Mouse (Mus musculus) CD4-positive, CD25-positive, alpha-beta regulatory T cell, adult 9 weeks (primary cell): ENCODE measurements around the gene Ogfod3. TPM values are rescaled to one million over a fixed set of nuclear protein-coding genes. Genes with fewer than 3 reads are reported as not detected.

ENCODE experiments used
- polyA plus RNA-seq: library from polyadenylated mRNA; unstranded; fragments of 100-300 nt; shearing (Covaris generic); gene quantifications from one replicate; pipeline ENCODE4 v1.2.1, GENCODE M21; 2017

The Ogfod3 gene
- 9.8 TPM for polyA plus RNA-seq

GRCm38 (mm10) chr11:121204161-121205006, at the start of gene Ogfod3, which contains the start of gene Hexdc:
Ogfod3 (minus strand) TSS chr11:121204711.
Hexdc (plus strand) TSS chr11:121204433.

GRCm38 (mm10) chr11:121236564-121237344, 32.2 kb upstream of the Ogfod3 start, which contains the start of gene Narf:
Narf (plus strand) TSS chr11:121237253.

GRCm38 (mm10) chr11:121229018-121229439, 24.5 kb upstream of the Ogfod3 start, which contains the start of gene Cybc1:
Cybc1 (minus strand) TSS chr11:121229322.

GRCm38 (mm10) chr11:121159971-121160370, 44.5 kb downstream of the Ogfod3 start, which contains the start of gene Uts2r:
Uts2r (plus strand) TSS chr11:121160271.

GRCm38 (mm10) chr11:121145865-121146264, 58.6 kb downstream of the Ogfod3 start, which contains the start of gene Tex19.1:
Tex19.1 (plus strand) TSS chr11:121146143.

Other genes with a start within 250 kb of the Ogfod3 start
- gene Csnk1d, start 213.4 kb downstream of the Ogfod3 start, polyA plus RNA-seq: 103 TPM
- 73.1 TPM for gene Cd7, start 165.3 kb downstream of the Ogfod3 start, polyA plus RNA-seq
- gene Sectm1b, start 141.1 kb downstream of the Ogfod3 start, polyA plus RNA-seq: not detected
- gene Sectm1a, start 123.5 kb downstream of the Ogfod3 start, polyA plus RNA-seq: not detected
- not detected for gene Tex19.2, start 86.0 kb downstream of the Ogfod3 start, polyA plus RNA-seq
- gene Tex19.1, start 58.6 kb downstream of the Ogfod3 start, polyA plus RNA-seq: not detected
- gene Uts2r, start 44.4 kb downstream of the Ogfod3 start, polyA plus RNA-seq: not detected
- gene Hexdc, start 278 bp downstream of the Ogfod3 start, polyA plus RNA-seq: 2.6 TPM
- 132 TPM for gene Cybc1, start 24.6 kb upstream of the Ogfod3 start, polyA plus RNA-seq
- gene Narf, start 32.5 kb upstream of the Ogfod3 start, polyA plus RNA-seq: 40.3 TPM
- 2.3 TPM for gene Foxk2, start 55.3 kb upstream of the Ogfod3 start, polyA plus RNA-seq
- 55.0 TPM for gene Wdr45b, start 149.7 kb upstream of the Ogfod3 start, polyA plus RNA-seq
- not detected for gene Rab40b, start 183.5 kb upstream of the Ogfod3 start, polyA plus RNA-seq
- gene Fn3krp, start 216.7 kb upstream of the Ogfod3 start, polyA plus RNA-seq: 0.89 TPM
- 0.50 TPM for gene Fn3k, start 230.2 kb upstream of the Ogfod3 start, polyA plus RNA-seq
- gene Tbcd, start 247.2 kb upstream of the Ogfod3 start, polyA plus RNA-seq: 42.5 TPM